Mouse (Mus musculus) intestine, embryonic 14.5 days (tissue): Measurements from ENCODE around the gene Nrp2. TPM values are rescaled to one million over a fixed set of nuclear protein-coding genes. Genes with fewer than 3 reads are reported as not detected.

Experiments used
- ATAC-seq: fragments of 200-750 bp; cut with Nextera tagmentation; replicated peaks from 2 replicates; pipeline ENCODE4 v1.8.0; 2017; ENCODE audit warnings: low read depth, moderate number of reproducible peaks, moderate TSS enrichment, moderate library complexity; ENCODE audit not compliant: low FRiP score, low TSS enrichment
- DNase-seq: peaks from one replicate; pipeline ENCODE4 v3.0.0-alpha.2; 2018; ENCODE audit warnings: low spot score
- H3K27ac ChIP-seq: fragments of 300-500 bp; sonication (generic); 2 replicates; pipeline ENCODE4 v1.5.1; 2014; ENCODE audit warnings: low read depth, mild to moderate bottlenecking, control low read depth
- H3K27me3 ChIP-seq: fragments of 300-500 bp; sonication (generic); replicated peaks from 2 replicates; pipeline ENCODE4 v1.6.1; 2014; ENCODE audit warnings: low read length, control low read depth; ENCODE audit not compliant: control insufficient read depth, insufficient read depth
- H3K36me3 ChIP-seq: fragments of 300-500 bp; sonication (generic); 2 replicates; pipeline ENCODE4 v1.6.1; 2014; ENCODE audit warnings: low read length, control low read depth; ENCODE audit not compliant: control insufficient read depth, insufficient read depth
- H3K4me1 ChIP-seq: fragments of 300-500 bp; sonication (generic); replicated peaks from 2 replicates; pipeline ENCODE4 v1.6.1; 2014; ENCODE audit warnings: low read length, control low read depth, mixed read lengths; ENCODE audit not compliant: control insufficient read depth, insufficient read depth
- H3K4me2 ChIP-seq: fragments of 300-500 bp; sonication (generic); 2 replicates; pipeline ENCODE4 v1.6.1; 2014; ENCODE audit warnings: low read length
- H3K4me3 ChIP-seq: fragments of 300-500 bp; sonication (generic); 2 replicates; pipeline ENCODE4 v1.5.1; 2014; ENCODE audit warnings: low read depth, low read length, control low read depth, mixed read lengths
- H3K9ac ChIP-seq: fragments of 300-500 bp; sonication (generic); 2 replicates; pipeline ENCODE4 v1.6.1; 2014; ENCODE audit warnings: mild to moderate bottlenecking, low read length
- H3K9me3 ChIP-seq: fragments of 300-500 bp; sonication (generic); 2 replicates; pipeline ENCODE4 v1.6.1; 2016; ENCODE audit warnings: low read length, control low read depth; ENCODE audit not compliant: control insufficient read depth
- WGBS: fragments of 180-500 bp; shearing (Covaris S2); extraction: QIAGEN DNeasy Blood & Tissue Kit; methylation state at CpG from one replicate; pipeline ENCODE4 v1.1.7; 2014; 5-methylcytosine and 5-hydroxymethylcytosine counted together
- polyA plus RNA-seq: library from polyadenylated mRNA; unstranded; fragments of >200 nt; fragmentation: Nextera tagmentation; extraction: Ambion mirVana; gene quantifications from 2 replicates; pipeline ENCODE4 v1.2.1, GENCODE M21; 2014

Nrp2 gene
- polyA plus RNA-seq, 1 experiment from 2014 or later, result 43.8 TPM

- no peaks in the 10 kb centered on the region for H3K27me3 ChIP-seq
- H3K4me2 ChIP-seq, result no peak overlapping the region
- no peak overlapping the region for H3K9ac ChIP-seq
- H3K9me3 ChIP-seq, result no peaks in the 10 kb centered on the region
- DNase-seq (no peak), ATAC-seq (no peak)
- H3K4me3 ChIP-seq, result no peak overlapping the region
- H3K27ac ChIP-seq, result no peak overlapping the region
- 76% methylated on average over 10 of the region's 10 CpGs for WGBS
- peaks cover 14% of the 10 kb centered on the region for H3K4me1 ChIP-seq
- H3K36me3 ChIP-seq, result peaks cover 59% of the 10 kb centered on the region
Measured at GRCm38 (mm10) chr1:62725032-62725678, 22.1 kb downstream of the Nrp2 start.

- Histone ChIP-seq H3K4me3 (no peak overlapping the region), H3K4me2 (no peak overlapping the region), H3K27me3 (no peaks in the 10 kb centered on the region), H3K27ac (no peak overlapping the region), H3K4me1 (peaks cover 9% of the 10 kb centered on the region), H3K9ac (no peak overlapping the region), H3K9me3 (no peaks in the 10 kb centered on the region), H3K36me3 (peaks cover 50% of the 10 kb centered on the region)
- WGBS, result 28% methylated on average over 4 of the region's 4 CpGs
- DNase-seq (no peak), ATAC-seq (no peak)
Measured at GRCm38 (mm10) chr1:62727191-62727590, 24.1 kb downstream of the Nrp2 start.

DNA sequence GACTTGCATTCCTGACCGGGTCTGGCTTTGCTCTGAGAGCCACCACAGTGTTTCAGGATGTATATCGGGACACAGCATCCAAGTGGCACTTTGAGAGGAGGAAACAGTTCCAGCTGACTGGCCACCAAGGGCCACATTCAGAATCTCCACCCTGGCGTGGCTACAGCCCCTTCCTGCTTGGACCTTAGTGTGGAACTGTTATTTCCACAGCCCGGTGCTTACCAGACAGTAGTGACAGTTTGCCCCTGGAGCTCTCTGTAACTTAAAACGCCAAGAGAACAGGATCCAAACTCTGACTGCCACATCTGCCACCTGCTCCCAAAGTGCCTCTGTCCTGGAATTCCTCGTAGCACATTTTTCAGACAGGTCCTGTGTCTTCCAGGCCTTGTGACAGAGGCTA lies 25.3 kb downstream of the Nrp2 start:
- Histone ChIP-seq H3K4me1 (peaks cover 10% of the 10 kb centered on the region), H3K4me3 (no peak overlapping the region), H3K9me3 (no peaks in the 10 kb centered on the region), H3K27me3 (no peaks in the 10 kb centered on the region), H3K36me3 (peaks cover 37% of the 10 kb centered on the region), H3K27ac (no peak overlapping the region), H3K9ac (no peak overlapping the region), H3K4me2 (no peak overlapping the region)
- 64% methylated on average over 6 of the region's 6 CpGs for WGBS
- DNase-seq, result no peak
- no peak for ATAC-seq

DNA sequence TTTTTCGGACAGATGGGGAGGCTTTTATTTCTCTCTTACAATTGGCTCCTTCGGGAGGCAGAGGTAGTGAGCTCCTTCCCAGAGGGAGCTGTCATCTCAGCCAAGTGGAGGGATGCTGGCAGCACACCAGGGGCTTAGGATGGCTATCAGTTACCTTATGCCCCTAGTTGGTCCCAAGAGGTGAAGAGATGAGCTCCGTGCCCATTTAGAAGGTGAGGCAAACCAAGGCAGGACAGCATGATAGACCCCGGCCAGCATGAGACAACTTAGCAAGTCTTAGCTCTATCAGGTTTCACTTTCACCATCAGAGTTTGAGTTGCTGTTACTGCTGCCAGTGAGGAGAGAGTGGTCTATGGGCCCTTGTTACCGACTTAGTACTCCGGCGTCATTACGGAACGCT lies 25.8 kb downstream of the Nrp2 start:
- Histone ChIP-seq H3K9me3 (no peaks in the 10 kb centered on the region), H3K4me3 (no peak overlapping the region), H3K36me3 (peaks cover 33% of the 10 kb centered on the region), H3K4me2 (no peak overlapping the region), H3K27me3 (no peaks in the 10 kb centered on the region), H3K27ac (no peak overlapping the region), H3K4me1 (peaks cover 13% of the 10 kb centered on the region), H3K9ac (no peak overlapping the region)
- 71% methylated on average over 9 of the region's 9 CpGs for WGBS
- DNase-seq (no peak), ATAC-seq (no peak)

DNA sequence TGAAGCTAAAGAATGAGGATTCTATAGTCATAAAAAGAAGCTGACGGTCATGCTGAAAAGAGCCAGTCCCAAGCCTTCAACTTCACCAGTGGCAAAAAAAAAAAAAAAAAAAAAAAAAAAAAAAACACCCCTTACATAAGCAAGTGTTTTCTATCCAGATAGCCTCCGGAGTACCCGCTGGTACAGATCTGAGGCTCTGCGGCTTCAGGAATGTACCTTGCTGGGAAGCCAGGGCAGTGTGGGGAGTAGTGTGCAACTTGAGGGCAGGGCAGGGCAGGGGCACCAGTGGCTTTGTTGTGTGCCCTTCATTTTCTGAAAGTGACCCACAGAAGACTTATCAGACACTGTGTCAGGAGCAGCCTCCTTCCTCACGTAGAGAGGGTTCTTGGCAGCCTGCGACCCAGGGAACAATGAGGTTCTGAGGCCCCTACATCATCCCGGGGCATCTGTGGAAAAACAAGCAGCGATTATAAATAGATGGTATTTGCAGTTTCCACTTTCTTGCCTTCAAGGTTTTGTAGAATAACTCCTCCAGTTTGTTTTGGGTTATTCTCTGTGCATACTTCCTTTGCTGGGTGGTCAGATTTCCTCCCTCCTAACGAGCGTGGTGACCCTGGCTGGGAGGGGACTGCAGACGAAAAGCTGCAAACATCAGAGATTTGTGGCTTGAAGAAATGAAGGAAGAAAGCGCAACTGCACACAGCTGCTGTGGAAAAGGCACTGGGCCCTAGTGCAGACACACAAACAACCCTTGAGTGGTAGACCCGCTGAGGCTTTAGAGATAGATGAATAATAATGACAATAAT lies 26.5 kb downstream of the Nrp2 start:
- Histone ChIP-seq H3K4me1 (peaks cover 8% of the 10 kb centered on the region), H3K27ac (peak overlapping the region; percentile 54; the same call in 1 of the 2 replicates)
- 54% methylated on average over 13 of the region's 13 CpGs for WGBS

DNA sequence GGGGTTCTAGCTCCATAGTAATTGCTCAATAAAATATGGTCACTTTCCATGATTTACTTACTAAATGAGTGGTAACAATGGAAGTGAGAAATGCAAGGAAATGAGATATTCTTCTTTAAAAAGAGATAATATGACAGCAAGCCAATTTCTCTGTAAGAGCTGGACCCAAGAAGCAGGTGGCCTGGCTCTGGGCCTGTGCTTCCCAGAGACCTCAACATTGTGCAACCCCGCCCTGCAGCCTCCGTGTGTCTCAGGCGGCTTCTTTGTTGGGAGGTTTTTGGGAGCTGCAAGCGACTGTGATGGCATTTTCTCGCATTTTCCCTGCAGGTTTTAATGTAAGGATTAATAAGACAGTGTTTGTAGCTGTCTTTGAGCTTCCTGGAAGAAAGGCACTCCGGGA lies 29.0 kb downstream of the Nrp2 start:
- H3K9ac ChIP-seq, result no peak overlapping the region
- H3K4me3 ChIP-seq, result no peak overlapping the region
- H3K4me2 ChIP-seq, result no peak overlapping the region
- H3K27me3 ChIP-seq, result no peaks in the 10 kb centered on the region
- no peak for DNase-seq
- ATAC-seq, result no peak
- 84% methylated on average over 6 of the region's 6 CpGs for WGBS
- H3K9me3 ChIP-seq, result no peaks in the 10 kb centered on the region
- peaks cover 24% of the 10 kb centered on the region for H3K36me3 ChIP-seq
- H3K4me1 ChIP-seq, result peaks cover 6% of the 10 kb centered on the region; the same call in 1 of the 2 replicates
- no peak overlapping the region for H3K27ac ChIP-seq

More for the DNA sequence above, 26.5 kb downstream of the Nrp2 start:
- ATAC-seq (no peak), DNase-seq (no peak)
- H3K9ac ChIP-seq, result no peak overlapping the region
- H3K36me3 ChIP-seq, result peaks cover 30% of the 10 kb centered on the region
- no peaks in the 10 kb centered on the region for H3K9me3 ChIP-seq
- H3K4me2 ChIP-seq, result no peak overlapping the region
- H3K4me3 ChIP-seq, result no peak overlapping the region
- H3K27me3 ChIP-seq, result no peaks in the 10 kb centered on the region

GRCm38 (mm10) chr1:62734420-62734931 lies 31.4 kb downstream of the Nrp2 start:
- H3K9ac ChIP-seq, result no peak overlapping the region
- no peak overlapping the region for H3K4me3 ChIP-seq
- no peaks in the 10 kb centered on the region for H3K9me3 ChIP-seq
- 69% methylated on average over 5 of the region's 5 CpGs for WGBS
- H3K27me3 ChIP-seq, result no peaks in the 10 kb centered on the region
- ATAC-seq (no peak), DNase-seq (no peak)
- H3K4me1 ChIP-seq, result peaks cover 6% of the 10 kb centered on the region; the same call in 1 of the 2 replicates
- no peak overlapping the region for H3K4me2 ChIP-seq
- H3K27ac ChIP-seq, result no peak overlapping the region
- H3K36me3 ChIP-seq, result peaks cover 34% of the 10 kb centered on the region

GRCm38 (mm10) chr1:62734980-62735379 lies 31.9 kb downstream of the Nrp2 start:
- H3K9ac ChIP-seq, result no peak overlapping the region
- H3K4me3 ChIP-seq, result no peak overlapping the region
- H3K4me2 ChIP-seq, result no peak overlapping the region
- peaks cover 39% of the 10 kb centered on the region for H3K36me3 ChIP-seq
- no peaks in the 10 kb centered on the region for H3K27me3 ChIP-seq
- DNase-seq (no peak), ATAC-seq (no peak)
- peaks cover 6% of the 10 kb centered on the region; the same call in 1 of the 2 replicates for H3K4me1 ChIP-seq
- H3K27ac ChIP-seq, result no peak overlapping the region
- 69% methylated on average over 4 of the region's 4 CpGs for WGBS
- H3K9me3 ChIP-seq, result no peaks in the 10 kb centered on the region
